Mouse (Mus musculus) bone marrow, adult 2 months (tissue): ENCODE results near the gene Dnah8. TPM values are rescaled to one million over a fixed set of nuclear protein-coding genes. Genes with fewer than 3 reads are reported as not detected.

Experiments used
- H3K27ac ChIP-seq: fragments of 200-500 bp; 2 replicates; pipeline ENCODE4 v1.5.1; 2012; ENCODE audit warnings: low read depth, mild to moderate bottlenecking, control low read depth, inconsistent platforms, low read length; ENCODE audit not compliant: control insufficient read depth, poor library complexity, insufficient read depth
- H3K4me1 ChIP-seq: fragments of 200-500 bp; 2 replicates; pipeline ENCODE4 v1.6.1; 2011; ENCODE audit warnings: low read length; ENCODE audit not compliant: control insufficient read depth, insufficient read depth
- H3K4me3 ChIP-seq: fragments of 200-500 bp; replicated peaks from 2 replicates; pipeline ENCODE3; 2011; ENCODE audit warnings: mild to moderate bottlenecking, low read depth, low read length, control low read depth; ENCODE audit not compliant: control insufficient read depth
- CTCF ChIP-seq: fragments of 200-500 bp; IDR thresholded peaks from 2 replicates; pipeline ENCODE4 v1.5.1; 2011; ENCODE audit warnings: low read length, control low read depth; ENCODE audit not compliant: control insufficient read depth, insufficient read depth
- POLR2A ChIP-seq: fragments of 200-500 bp; IDR thresholded peaks from 2 replicates; pipeline ENCODE4 v1.6.1; 2011; ENCODE audit warnings: low read depth, mild to moderate bottlenecking, control low read depth, low read length, borderline replicate concordance; ENCODE audit not compliant: control insufficient read depth
- WGBS: fragments of 180-500 bp; shearing (Covaris S2); methylation state at CpG from one replicate; pipeline ENCODE4 v1.1.7; 2018; 5-methylcytosine and 5-hydroxymethylcytosine counted together
- polyA plus RNA-seq: library from polyadenylated mRNA; stranded (reverse); fragments of >200 nt; gene quantifications from 2 replicates; pipeline ENCODE4 v1.2.4, GENCODE M21; 2011; ENCODE audit warnings: low replicate concordance; ENCODE audit not compliant: missing spikeins, insufficient read depth, insufficient read length

Gene Dnah8
- polyA plus RNA-seq, 1 experiment = 24.6 TPM

DNA sequence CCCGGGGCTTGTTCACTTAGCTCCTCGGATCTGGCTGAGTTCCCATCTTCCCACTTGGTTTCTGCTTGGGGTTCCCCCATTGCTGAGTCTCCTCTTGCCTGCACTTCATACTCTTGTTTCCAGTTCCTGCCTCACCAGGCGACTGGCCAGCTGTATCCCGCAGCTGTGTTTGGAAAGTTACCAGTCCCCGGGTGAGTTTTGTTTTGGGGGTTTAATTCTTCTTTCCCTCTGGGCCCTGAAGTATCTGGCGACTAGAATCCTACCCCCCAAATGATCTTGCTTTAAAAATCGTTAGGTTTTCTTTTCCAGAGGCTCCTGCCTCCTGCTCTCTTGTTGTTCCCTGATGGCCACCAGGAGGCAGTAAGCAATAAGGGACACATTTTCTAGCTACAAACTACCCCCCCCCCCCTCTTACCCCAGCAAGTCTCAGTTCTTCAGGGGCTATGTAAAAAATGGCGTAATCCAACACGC is 220.2 kb downstream of the Dnah8 start:
- peak; percentile 14; the same call in 1 of the 2 replicates for TF ChIP-seq CTCF
- TF ChIP-seq POLR2A = no peak
- 61% methylated on average over 9 of the region's 9 CpGs for WGBS
- Histone ChIP-seq H3K4me3 (no peak overlapping the region), H3K4me1 (peaks cover 4% of the 10 kb centered on the region; the same call in 1 of the 2 replicates), H3K27ac (no peak overlapping the region)

DNA sequence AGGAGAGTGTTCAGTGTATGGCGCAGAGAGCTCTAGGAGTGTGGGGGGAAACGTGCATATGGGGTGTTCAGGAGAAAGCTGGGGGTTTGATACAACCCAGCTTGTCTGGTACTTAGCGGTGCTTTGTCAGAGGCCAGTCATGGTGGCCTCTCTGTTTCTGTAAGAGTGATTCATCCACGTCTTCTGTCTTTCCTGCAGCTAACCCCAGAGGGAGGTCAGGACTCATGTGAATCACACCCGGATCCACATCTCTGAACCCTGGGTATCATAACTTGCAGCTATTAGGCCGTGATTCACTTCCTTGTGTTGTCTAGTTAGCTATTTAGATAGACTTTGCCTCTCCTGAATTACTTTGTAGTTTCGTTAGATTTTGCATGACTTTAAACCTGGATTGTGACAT is 223.3 kb downstream of the Dnah8 start:
- H3K4me1 ChIP-seq = peaks cover 4% of the 10 kb centered on the region; the same call in 1 of the 2 replicates
- no peak overlapping the region for H3K27ac ChIP-seq
- TF ChIP-seq CTCF = no peak
- 82% methylated on average over 7 of the region's 7 CpGs for WGBS
- H3K4me3 ChIP-seq = no peak overlapping the region

DNA sequence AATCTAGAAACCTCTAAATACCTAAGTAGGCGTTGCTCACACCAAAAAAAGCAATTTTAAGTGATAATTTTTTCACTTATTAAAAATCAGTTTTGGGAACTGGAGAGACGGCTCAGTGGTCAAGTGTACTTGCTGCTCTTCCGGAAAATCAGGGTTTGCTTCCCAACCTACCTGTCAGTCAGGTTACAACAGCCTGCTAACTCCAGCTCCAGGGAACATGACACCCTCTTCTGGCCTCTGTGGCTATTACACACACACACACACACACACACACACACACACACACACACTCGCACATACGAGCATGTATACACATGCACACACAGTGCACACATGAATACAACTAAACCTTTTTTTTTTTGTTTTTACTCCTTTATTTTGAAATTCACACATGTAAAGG is 223.9 kb downstream of the Dnah8 start:
- WGBS = 85% methylated on average over 5 of the region's 5 CpGs
- no peak overlapping the region for H3K27ac ChIP-seq
- TF ChIP-seq CTCF (no peak), POLR2A (no peak)
- H3K4me3 ChIP-seq = no peak overlapping the region
- H3K4me1 ChIP-seq = peaks cover 2% of the 10 kb centered on the region; the same call in 1 of the 2 replicates

DNA sequence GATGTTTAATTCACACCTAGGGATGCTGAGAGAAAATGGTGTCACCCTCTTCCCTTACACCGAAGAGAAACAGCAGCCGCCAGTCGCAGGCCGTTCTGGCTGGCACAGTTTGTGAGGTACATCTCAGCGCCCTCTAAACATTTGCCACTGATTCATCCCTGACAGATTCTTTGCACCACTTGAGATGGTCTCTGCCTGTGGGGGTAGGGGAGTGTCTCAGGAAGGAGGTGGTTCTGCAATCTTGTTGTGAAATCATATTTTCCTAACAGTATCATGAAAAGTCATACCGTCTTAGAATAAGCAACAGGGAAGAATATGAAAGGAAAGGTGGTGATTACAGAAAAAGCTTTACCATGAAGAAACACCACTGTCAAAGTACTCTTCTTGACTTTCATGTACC is 224.7 kb downstream of the Dnah8 start:
- 47% methylated on average over 6 of the region's 6 CpGs for WGBS

DNA sequence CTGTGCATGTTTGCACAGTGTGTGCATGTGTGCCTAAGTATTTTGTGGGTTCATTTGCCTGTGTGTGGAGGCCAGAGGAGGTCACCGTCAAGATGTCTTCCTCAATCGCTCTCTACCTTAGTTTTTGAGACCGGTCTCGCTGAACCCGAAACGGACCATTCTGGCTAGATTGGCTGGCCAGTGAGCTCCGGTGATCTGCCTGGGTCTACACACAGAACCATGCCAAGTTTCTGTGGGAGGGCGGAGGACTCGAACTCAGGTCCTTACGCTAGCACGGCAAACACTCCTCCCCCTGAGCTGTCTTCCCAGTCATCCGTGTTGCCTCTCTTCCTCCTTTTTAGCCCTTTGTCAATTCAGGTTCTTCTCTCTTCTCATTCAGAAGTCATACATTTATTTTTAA is 225.7 kb downstream of the Dnah8 start:
- H3K27ac ChIP-seq = no peak overlapping the region
- H3K4me3 ChIP-seq = no peak overlapping the region
- peaks cover 2% of the 10 kb centered on the region; the same call in 1 of the 2 replicates for H3K4me1 ChIP-seq
- 86% methylated on average over 12 of the region's 12 CpGs for whole genome bisulfite sequencing
- TF ChIP-seq POLR2A (no peak), CTCF (no peak)

More for the DNA sequence above, 224.7 kb downstream of the Dnah8 start:
- H3K4me3 ChIP-seq = no peak overlapping the region
- H3K27ac ChIP-seq = peak overlapping the region; percentile 48
- TF ChIP-seq CTCF = no peak
- TF ChIP-seq POLR2A = no peak
- H3K4me1 ChIP-seq = peaks cover 2% of the 10 kb centered on the region; the same call in 1 of the 2 replicates

DNA sequence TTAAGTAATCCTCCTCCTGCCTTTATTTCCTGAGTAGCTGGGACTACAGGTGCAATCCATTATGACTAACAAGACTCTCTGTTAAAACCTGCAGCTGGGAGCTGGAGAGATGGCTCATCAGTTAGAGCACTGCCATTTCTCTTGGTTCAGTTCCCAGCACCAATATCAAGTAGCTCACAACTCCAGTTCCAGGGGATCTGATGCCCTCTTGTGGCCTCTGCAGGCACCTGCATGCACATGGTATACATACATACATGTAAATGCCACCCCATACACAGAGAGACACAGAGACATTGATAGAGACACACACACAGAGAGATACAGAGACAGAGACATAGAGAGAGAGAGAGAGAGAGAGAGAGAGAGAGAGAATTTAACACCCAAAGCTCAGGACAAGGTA is 228.2 kb downstream of the Dnah8 start:
- no peak overlapping the region for H3K27ac ChIP-seq
- TF ChIP-seq CTCF = no peak
- no peak for TF ChIP-seq POLR2A
- H3K4me3 ChIP-seq = no peak overlapping the region
- peaks cover 2% of the 10 kb centered on the region; the same call in 1 of the 2 replicates for H3K4me1 ChIP-seq

DNA sequence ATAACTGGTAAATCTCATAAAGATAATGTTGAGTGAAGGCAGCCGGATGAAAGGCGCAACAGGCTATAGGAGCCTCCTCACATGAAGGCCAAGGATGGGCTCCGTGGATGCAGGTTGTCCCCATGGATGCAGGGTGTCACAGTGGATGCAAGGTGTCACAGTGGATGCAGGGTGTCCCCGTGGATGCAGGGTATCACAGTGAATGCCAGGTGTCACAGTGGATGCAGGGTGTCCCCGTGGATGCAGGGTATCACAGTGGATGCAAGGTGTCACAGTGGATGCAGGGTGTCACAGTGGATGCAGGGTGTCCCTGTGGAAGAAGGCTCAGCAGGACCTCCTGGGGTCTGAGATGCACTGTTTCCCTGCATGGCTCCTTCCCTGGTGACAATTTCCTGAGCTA is 233.2 kb downstream of the Dnah8 start:
- no peak for TF ChIP-seq POLR2A
- no peak for TF ChIP-seq CTCF
- 81% methylated on average over 5 of the region's 5 CpGs for WGBS
- no peak overlapping the region for H3K27ac ChIP-seq
- H3K4me3 ChIP-seq = no peak overlapping the region
- no peaks in the 10 kb centered on the region; the same call in 1 of the 2 replicates for H3K4me1 ChIP-seq

DNA sequence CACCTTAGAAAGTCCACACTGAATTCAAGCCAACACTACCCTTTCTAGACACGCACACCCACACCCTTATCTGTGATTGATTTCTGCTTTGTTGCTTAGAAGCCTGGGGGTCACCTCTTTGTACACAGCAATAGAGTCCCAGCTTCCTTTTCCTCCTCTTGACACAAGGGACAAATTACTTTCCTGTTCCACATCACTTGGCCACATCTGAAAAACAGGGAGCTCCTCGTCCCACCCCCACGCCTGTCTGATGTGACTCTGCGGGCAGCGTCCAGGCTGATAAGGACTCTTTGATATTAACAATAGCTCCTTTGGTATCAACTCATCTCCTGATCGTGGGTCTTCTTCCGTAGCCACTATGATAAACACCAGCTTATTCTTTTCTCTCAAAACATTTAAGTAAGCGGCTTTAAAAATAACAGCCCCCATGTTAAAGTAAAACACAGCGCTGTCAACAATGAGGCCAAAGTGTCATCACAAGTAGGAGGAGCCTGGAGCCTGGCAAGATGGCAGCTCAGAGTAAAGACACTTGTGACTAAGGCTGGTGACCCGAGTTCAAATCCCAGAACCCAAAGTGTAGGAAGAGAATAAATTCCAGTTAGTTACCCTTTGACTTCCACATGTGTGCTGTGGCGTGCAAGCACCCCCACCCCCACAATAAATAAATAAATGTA is 234.6 kb downstream of the Dnah8 start:
- TF ChIP-seq CTCF (no peak), POLR2A (no peak)
- Histone ChIP-seq H3K4me3 (no peak overlapping the region), H3K27ac (no peak overlapping the region), H3K4me1 (no peaks in the 10 kb centered on the region)
- WGBS = 74% methylated on average over 11 of the region's 11 CpGs
